Mouse (Mus musculus) liver, embryonic 13.5 days (tissue): ENCODE results near the gene Gm44502. TPM values are rescaled to one million over a fixed set of nuclear protein-coding genes. Genes with fewer than 3 reads are reported as not detected.

ENCODE experiments used
- ATAC-seq: fragments of 200-750 bp; cut with Nextera tagmentation; 2 replicates; pipeline ENCODE4 v1.8.0; 2017; ENCODE audit warnings: low read depth, mild to moderate bottlenecking, moderate number of reproducible peaks, moderate library complexity
- DNase-seq: peaks from one replicate; pipeline ENCODE4 v3.0.0; 2022
- H3K27ac ChIP-seq: fragments of 300-500 bp; sonication (generic); 2 replicates; pipeline ENCODE4 v1.5.1; 2015; ENCODE audit warnings: moderate library complexity, mild to moderate bottlenecking, inconsistent platforms
- H3K27me3 ChIP-seq: fragments of 300-500 bp; sonication (generic); 2 replicates; pipeline ENCODE4 v1.6.1; 2015; ENCODE audit warnings: mild to moderate bottlenecking, inconsistent platforms
- H3K36me3 ChIP-seq: fragments of 300-500 bp; sonication (generic); 2 replicates; pipeline ENCODE4 v1.6.1; 2015; ENCODE audit warnings: mild to moderate bottlenecking, inconsistent platforms
- H3K4me1 ChIP-seq: fragments of 300-500 bp; sonication (generic); replicated peaks from 2 replicates; pipeline ENCODE4 v1.6.1; 2015; ENCODE audit warnings: inconsistent platforms
- H3K4me2 ChIP-seq: fragments of 300-500 bp; sonication (generic); 2 replicates; pipeline ENCODE4 v1.6.1; 2015; ENCODE audit warnings: inconsistent platforms, mild to moderate bottlenecking, moderate library complexity
- H3K4me3 ChIP-seq: fragments of 300-500 bp; sonication (generic); replicated peaks from 2 replicates; pipeline ENCODE4 v1.5.1; 2015; ENCODE audit warnings: mild to moderate bottlenecking, inconsistent platforms
- H3K9ac ChIP-seq: fragments of 300-500 bp; sonication (generic); 2 replicates; pipeline ENCODE4 v1.6.1; 2015; ENCODE audit warnings: mild to moderate bottlenecking, inconsistent platforms
- H3K9me3 ChIP-seq: fragments of 300-500 bp; sonication (generic); replicated peaks from 2 replicates; pipeline ENCODE4 v1.6.1; 2016; ENCODE audit warnings: inconsistent platforms
- WGBS: fragments of 180-500 bp; shearing (Covaris S2); methylation state at CpG from one replicate; pipeline ENCODE4 v1.1.7; 2015; ENCODE audit not compliant: insufficient replicate concordance; 5-methylcytosine and 5-hydroxymethylcytosine counted together
- polyA plus RNA-seq: library from polyadenylated mRNA; unstranded; fragments of >200 nt; fragmentation: Nextera tagmentation; extraction: Ambion mirVana; gene quantifications from 2 replicates; pipeline ENCODE4 v1.2.1, GENCODE M21; 2015

The Gm44502 gene
- polyA plus RNA-seq, 1 experiment from 2014 or later: 0.13 TPM

DNA sequence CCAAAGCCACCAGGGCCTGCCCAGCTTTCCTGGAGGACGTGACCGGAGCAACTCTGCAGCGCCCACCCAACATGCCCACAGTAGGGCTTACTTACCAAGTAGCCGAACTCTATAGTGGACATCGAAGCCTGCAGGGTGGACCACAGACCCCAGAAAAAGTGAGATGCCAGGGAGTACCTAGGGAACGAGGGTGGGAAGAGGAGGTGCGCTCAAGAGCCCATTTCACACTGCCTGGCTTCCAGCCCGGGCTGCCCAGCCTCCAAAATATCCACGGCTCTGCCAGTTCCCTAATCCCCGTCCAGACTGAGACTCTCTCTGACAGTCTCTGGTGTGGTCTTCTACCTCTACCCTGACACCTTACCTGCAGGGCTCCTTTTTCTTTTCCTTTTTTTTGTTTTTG, 2.8 kb downstream of the Gm44502 start:
- Histone ChIP-seq H3K9me3 (no peaks in the 10 kb centered on the region), H3K36me3 (peaks cover 31% of the 10 kb centered on the region), H3K4me2 (no peak overlapping the region), H3K9ac (no peak overlapping the region), H3K4me1 (peaks cover 53% of the 10 kb centered on the region), H3K27ac (no peak overlapping the region), H3K27me3 (no peaks in the 10 kb centered on the region), H3K4me3 (no peak overlapping the region)
- ATAC-seq (no peak), DNase-seq (no peak)
- 86% methylated on average over 10 of the region's 10 CpGs for WGBS

DNA sequence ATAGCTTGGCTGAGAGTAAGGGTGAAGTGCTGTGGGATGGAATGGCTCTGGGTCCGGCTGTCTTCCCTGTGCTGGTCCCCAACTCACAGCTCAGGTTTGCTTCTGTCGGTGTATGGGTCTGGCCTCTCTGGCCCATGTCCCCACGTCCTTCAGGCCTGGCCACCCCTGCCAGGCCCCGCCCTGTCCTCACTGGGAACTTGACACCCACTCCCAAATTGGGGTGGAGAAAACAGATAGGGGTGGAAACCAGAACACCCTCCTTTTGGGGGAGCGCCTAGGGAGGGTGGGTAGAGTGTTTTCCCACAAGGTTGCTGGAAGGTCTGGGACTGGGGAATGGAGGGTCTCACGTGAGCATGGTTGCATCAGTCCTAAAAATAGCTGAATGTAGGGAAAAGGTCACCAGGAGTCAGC, 3.8 kb downstream of the Gm44502 start, which contains the start of gene Cpt1b:
Cpt1b (minus strand) TSS at position 153 of the 411 bp plus-strand sequence.
- Histone ChIP-seq H3K9me3 (no peaks in the 10 kb centered on the region), H3K4me1 (peaks cover 43% of the 10 kb centered on the region), H3K36me3 (peaks cover 31% of the 10 kb centered on the region), H3K4me3 (0 out of 2 replicates have a peak within 1 kb of the TSS, but pooled peaks have one; percentile 13), H3K4me2 (peak within 1 kb of the TSS; percentile 34), H3K27me3 (no peaks in the 10 kb centered on the region), H3K27ac (peak within 1 kb of the TSS; percentile 39; the same call in 1 of the 2 replicates), H3K9ac (no peak within 1 kb of the TSS)
- DNase-seq (no peak), ATAC-seq (no peak)
- WGBS: 56% methylated on average over 6 of the region's 6 CpGs

DNA sequence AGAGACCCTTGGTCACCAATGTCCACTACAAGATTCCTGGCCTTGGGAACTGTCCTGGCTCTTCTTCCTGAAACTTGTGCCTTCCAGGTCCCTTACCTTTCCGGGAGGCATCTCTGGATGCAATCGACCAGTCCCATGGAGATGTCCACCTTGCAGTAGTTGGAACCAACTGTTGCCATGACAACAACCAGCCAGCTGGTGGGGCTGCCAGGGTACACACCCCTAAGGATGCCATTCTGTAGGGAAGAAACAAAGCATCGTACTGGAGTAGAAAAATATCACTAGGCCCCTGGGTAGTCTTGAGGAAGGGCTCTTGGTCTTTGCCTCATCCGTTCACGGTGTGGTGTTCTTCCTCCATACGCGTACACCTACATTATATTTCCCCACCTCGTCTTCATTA, 4.9 kb downstream of the Gm44502 start:
- DNase-seq (no peak), ATAC-seq (no peak)
- no peaks in the 10 kb centered on the region for H3K27me3 ChIP-seq
- peaks cover 39% of the 10 kb centered on the region for H3K36me3 ChIP-seq
- no peak overlapping the region for H3K4me2 ChIP-seq
- peaks cover 35% of the 10 kb centered on the region for H3K4me1 ChIP-seq
- no peak overlapping the region for H3K9ac ChIP-seq
- WGBS: 72% methylated on average over 8 of the region's 8 CpGs
- no peaks in the 10 kb centered on the region for H3K9me3 ChIP-seq
- no peak overlapping the region for H3K27ac ChIP-seq
- no peak overlapping the region for H3K4me3 ChIP-seq

DNA sequence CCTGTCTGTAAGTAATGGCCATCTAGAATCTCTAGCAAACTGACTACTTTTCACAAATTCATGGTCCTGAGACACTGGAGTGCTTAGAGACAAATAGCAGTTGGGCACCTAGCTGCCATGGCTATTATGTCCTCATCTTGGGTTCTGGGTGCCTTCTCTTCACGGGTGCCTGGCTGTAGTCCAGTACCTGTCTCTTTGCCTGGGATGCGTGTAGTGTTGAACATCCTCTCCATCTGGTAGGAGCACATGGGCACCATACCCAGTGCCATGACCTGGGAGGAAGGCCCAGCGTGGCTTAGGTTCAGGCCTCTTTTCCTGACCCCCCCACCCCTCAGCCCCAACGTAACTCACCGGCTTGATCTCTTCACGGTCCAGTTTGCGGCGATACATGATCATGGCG, 7.6 kb downstream of the Gm44502 start:
- ATAC-seq: no peak
- Histone ChIP-seq H3K36me3 (peaks cover 26% of the 10 kb centered on the region), H3K4me1 (peaks cover 17% of the 10 kb centered on the region), H3K4me2 (no peak overlapping the region), H3K9me3 (no peaks in the 10 kb centered on the region), H3K4me3 (no peak overlapping the region), H3K9ac (no peak overlapping the region), H3K27ac (no peak overlapping the region), H3K27me3 (no peaks in the 10 kb centered on the region)
- no peak for DNase-seq
- WGBS: 86% methylated on average over 9 of the region's 9 CpGs

DNA sequence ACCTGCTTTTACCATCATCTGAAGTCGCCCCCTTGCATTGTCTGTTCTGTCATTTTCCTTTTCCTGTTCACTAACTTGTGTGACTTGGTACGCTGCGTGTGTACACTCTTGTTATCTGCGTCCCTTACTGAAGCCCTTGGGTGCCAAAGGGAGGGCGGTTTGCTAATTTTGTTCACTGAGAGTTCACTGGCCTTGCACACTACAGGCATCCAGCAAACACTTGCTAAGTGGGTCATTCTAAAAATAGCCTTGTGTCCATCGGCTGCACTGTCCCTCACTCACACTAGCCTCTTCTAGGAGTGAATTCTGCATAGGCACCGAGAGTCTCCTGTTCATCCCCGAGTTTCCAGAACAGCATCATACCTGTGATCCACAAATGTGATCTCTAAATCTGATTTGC, 14.2 kb downstream of the Gm44502 start:
- H3K27me3 ChIP-seq: no peaks in the 10 kb centered on the region
- DNase-seq: no peak
- no peak overlapping the region for H3K27ac ChIP-seq
- H3K9me3 ChIP-seq: no peaks in the 10 kb centered on the region
- WGBS: 70% methylated on average over 8 of the region's 8 CpGs
- no peaks in the 10 kb centered on the region for H3K4me1 ChIP-seq
- no peak overlapping the region for H3K4me3 ChIP-seq
- no peak for ATAC-seq
- H3K9ac ChIP-seq: no peak overlapping the region
- peaks cover 6% of the 10 kb centered on the region for H3K36me3 ChIP-seq
- H3K4me2 ChIP-seq: no peak overlapping the region

DNA sequence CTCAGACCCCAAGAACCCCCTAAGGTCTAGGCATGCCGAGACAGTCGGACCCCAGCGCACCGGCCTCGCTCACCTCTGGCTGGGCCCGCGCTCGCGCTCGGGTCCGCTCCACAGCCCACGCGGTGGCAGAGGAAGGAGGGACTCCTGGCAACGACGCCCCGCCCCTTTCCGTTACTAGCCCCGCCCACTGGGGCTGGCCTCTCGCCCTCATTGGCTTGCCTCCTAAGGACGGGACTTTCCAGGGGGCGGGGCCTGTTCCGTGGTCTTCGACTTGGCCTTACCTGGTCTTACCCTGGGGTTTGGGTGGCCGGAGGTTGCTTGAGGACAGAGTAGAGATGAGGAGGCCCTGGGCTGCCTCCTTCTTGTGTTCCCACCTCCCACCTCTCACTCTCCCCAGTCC, 19.4 kb downstream of the Gm44502 start, which contains the start of gene Syce3:
Syce3 (minus strand) TSS at position 386 of the 400 bp plus-strand sequence.
- Histone ChIP-seq H3K36me3 (no peaks in the 10 kb centered on the region), H3K4me2 (no peak within 1 kb of the TSS), H3K4me3 (no peak within 1 kb of the TSS), H3K9me3 (no peaks in the 10 kb centered on the region; the same call in 1 of the 2 replicates), H3K27ac (no peak within 1 kb of the TSS), H3K27me3 (no peaks in the 10 kb centered on the region), H3K9ac (no peak within 1 kb of the TSS), H3K4me1 (no peaks in the 10 kb centered on the region)
- ATAC-seq (no peak), DNase-seq (no peak)
- WGBS: 65% methylated on average over 19 of the region's 24 CpGs

DNA sequence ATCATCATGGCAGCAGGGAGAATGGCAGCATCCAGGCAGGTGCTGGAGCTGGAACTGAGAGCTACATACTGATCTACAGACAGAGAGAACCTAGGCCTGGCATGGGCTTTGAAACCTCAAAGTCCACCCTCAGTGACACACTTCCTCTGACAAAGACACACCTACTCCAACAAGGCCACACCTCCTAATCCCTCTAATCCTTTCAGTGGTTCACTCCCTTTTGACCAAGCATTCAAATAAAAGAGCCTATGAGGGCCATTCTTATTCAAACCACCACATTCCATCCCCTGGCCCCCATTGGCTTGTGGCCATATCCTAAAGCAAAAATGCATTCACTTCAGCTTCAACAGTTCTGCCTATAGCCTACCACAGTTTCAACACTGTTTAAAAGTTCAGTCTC, 22.8 kb downstream of the Gm44502 start:
- ATAC-seq: no peak

DNA sequence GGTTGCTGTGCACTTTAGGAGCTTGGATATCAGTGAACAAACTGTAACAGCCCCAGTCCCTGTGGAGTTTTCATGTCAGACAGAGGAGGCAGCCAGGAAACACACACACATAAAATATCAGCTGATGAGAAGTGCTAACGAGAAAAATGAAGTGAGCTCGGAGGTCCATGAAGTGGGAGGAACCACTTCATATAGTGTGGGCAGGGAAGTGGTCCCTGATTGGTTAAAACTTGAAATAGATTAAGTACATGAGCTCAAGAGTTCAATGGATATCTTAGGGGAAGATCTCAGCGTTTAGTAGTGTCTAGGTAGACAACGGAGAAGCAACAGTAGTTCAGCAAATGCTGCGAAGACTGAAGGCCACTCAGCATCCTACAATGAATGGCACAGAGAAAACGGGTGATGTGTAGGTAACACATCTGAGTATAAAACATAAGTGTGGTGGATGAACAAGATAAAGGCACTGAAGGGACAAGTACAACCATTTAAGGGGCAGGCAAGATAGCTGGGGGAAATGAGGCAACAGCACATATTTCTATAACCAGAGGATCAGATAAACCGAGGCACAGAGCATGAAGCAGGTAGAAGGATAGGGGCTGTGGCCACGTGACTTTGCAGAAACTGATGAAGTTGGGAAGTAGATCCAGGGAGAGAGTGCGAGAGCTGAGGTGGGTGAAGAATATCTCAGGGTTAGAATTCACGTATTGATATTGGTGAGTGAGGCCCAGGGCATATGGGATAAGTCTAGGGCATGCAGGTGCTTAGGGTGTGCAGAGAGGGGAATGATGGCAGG, 24.5 kb downstream of the Gm44502 start:
- Histone ChIP-seq H3K27me3 (no peaks in the 10 kb centered on the region), H3K9ac (no peak overlapping the region), H3K4me2 (no peak overlapping the region), H3K27ac (no peak overlapping the region), H3K9me3 (no peaks in the 10 kb centered on the region; the same call in 1 of the 2 replicates), H3K36me3 (no peaks in the 10 kb centered on the region), H3K4me3 (no peak overlapping the region), H3K4me1 (no peaks in the 10 kb centered on the region)
- WGBS: 59% methylated on average over 10 of the region's 10 CpGs
- DNase-seq (no peak), ATAC-seq (no peak)

More for the DNA sequence above, 22.8 kb downstream of the Gm44502 start:
- no peaks in the 10 kb centered on the region for H3K27me3 ChIP-seq
- no peak for DNase-seq
- no peak overlapping the region for H3K4me3 ChIP-seq
- H3K4me1 ChIP-seq: no peaks in the 10 kb centered on the region
- H3K9me3 ChIP-seq: no peaks in the 10 kb centered on the region; the same call in 1 of the 2 replicates
- no peak overlapping the region for H3K9ac ChIP-seq
- no peaks in the 10 kb centered on the region for H3K36me3 ChIP-seq
- H3K4me2 ChIP-seq: no peak overlapping the region
- H3K27ac ChIP-seq: no peak overlapping the region

DNA sequence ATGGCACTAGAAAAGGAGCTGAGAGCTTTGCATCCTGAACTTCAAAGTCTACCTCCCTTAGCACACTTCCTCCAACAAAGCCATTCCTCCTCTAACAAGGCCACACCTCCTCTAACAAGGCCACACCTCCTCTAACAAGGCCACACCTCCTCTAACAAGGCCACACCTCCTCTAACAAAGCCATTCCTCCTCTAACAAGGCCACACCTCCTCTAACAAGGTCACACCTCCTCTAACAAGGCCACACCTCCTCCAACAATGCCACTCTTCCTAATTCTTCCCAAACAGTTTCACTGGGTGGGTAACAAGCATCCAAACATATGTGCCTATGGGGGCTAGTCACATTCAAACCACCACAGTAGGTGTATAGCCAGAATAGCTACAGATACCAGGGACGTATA, 27.0 kb downstream of the Gm44502 start:
- ATAC-seq (no peak), DNase-seq (no peak)
- Histone ChIP-seq H3K9ac (no peak overlapping the region), H3K36me3 (no peaks in the 10 kb centered on the region), H3K27me3 (no peaks in the 10 kb centered on the region), H3K4me3 (no peak overlapping the region), H3K4me1 (0 out of 2 replicates have a peak, but pooled peaks cover 3% of the 10 kb centered on the region), H3K27ac (no peak overlapping the region), H3K4me2 (no peak overlapping the region), H3K9me3 (no peaks in the 10 kb centered on the region)
- 73% methylated on average over 1 of the region's 1 CpGs for WGBS

DNA sequence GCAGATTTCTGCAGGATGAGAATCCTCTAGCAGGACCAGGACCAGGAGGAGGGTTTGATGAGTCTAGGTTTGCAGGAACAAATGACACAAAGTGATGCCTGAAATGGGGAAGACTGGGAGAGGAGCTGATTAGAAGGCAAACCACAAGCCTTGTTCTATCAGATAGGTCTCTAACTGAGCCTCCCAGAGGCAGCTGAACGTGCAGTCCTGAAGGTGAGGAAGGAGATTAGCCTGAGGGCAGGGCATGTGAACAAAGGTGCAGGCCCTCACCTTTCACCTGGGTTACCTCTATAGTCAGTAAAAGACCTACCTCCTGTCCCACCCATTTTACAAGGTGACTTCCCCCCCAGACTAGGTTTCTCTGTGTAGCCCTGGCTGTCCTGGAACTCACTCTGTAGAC, 29.8 kb downstream of the Gm44502 start:
- 7% methylated on average over 1 of the region's 1 CpGs for WGBS
- Histone ChIP-seq H3K27ac (no peak overlapping the region), H3K4me1 (0 out of 2 replicates have a peak, but pooled peaks cover 3% of the 10 kb centered on the region), H3K27me3 (no peaks in the 10 kb centered on the region), H3K4me3 (no peak overlapping the region), H3K4me2 (no peak overlapping the region), H3K9ac (no peak overlapping the region), H3K9me3 (no peaks in the 10 kb centered on the region), H3K36me3 (no peaks in the 10 kb centered on the region)
- DNase-seq (no peak), ATAC-seq (no peak)

DNA sequence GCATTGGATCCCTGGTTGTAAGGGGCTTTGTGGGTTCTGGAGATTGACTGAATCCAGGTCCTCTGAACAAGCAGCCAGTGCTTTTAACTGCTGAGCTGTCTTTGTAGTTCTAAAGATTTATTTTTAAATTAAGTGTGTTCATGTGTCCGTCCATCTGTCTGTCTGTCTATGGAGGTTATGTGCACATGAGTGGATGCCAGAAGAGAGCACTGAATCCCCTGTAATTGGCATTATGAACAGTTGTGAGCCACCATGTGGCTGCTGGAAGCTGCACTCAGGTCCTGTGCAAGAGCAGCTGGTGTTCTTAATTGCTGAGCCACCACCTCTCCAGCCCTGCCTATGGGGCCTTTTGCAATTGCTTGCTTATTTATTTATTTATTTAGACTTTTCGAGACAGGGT, 31.4 kb downstream of the Gm44502 start:
- Histone ChIP-seq H3K4me3 (no peak overlapping the region), H3K9me3 (no peaks in the 10 kb centered on the region), H3K27ac (no peak overlapping the region), H3K27me3 (no peaks in the 10 kb centered on the region), H3K36me3 (no peaks in the 10 kb centered on the region), H3K4me1 (0 out of 2 replicates have a peak, but pooled peaks cover 3% of the 10 kb centered on the region), H3K9ac (no peak overlapping the region), H3K4me2 (no peak overlapping the region)
- DNase-seq (no peak), ATAC-seq (no peak)
- WGBS: 66% methylated on average over 2 of the region's 2 CpGs

DNA sequence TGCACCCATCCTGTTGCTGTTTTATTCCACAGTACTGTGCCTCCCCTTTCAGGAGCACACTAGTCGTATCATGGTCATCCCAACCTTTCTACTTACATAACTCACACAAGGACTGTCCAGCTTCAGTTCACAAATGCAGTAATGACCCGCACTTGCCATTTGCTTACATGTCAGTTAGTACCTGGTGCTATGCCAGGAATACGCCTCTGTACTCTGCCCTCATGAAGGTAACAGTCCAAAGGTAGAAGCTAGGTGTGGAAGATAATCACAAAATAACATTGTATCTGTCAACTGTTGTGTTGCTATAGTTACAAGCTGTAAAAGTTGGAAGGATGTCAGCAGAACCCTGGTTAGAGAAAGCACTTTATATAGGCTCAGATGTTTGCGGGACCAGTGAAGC, 32.6 kb downstream of the Gm44502 start:
- Histone ChIP-seq H3K27me3 (no peaks in the 10 kb centered on the region), H3K4me2 (no peak overlapping the region), H3K9me3 (no peaks in the 10 kb centered on the region), H3K9ac (no peak overlapping the region), H3K36me3 (no peaks in the 10 kb centered on the region), H3K27ac (no peak overlapping the region), H3K4me3 (no peak overlapping the region), H3K4me1 (0 out of 2 replicates have a peak, but pooled peaks cover 3% of the 10 kb centered on the region)
- no peak for DNase-seq
- ATAC-seq: no peak
- 64% methylated on average over 4 of the region's 4 CpGs for WGBS
